Mouse (Mus musculus): ENCODE measurements at regions not wholly inside any gene's neighbourhood (a gene's known extent, or its start where the extent isn't known, plus 50 kb on each side); places are given as distances from the start of the nearest gene placed in this dataset.

DNA sequence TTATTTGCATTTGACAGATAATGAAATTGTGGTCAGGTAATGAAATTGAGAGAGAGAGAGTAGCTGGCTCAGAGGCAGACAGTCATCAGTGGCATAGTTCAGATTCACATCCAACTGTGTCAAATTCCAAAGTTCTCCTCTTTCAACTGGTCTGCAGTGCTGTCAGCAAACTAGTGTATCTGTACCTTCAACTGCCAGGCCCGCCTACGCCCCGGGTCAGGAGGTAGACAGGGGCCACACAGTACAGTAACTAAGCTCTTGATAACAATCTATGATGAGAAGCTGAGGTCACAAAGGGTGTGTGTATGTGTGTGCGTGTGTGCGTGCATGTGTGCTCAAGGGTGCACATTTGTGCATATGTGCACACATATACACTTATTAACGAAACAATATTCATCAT lies 236.1 kb upstream of the Klf4 start:
- no peaks in the 10 kb centered on the region for H3K4me1 ChIP-seq (ENCODE audit: control insufficient read depth in 2 of 2, insufficient read depth in 2 of 2, low read length in 2 of 2)
- no peak overlapping the region for H3K9ac ChIP-seq (ENCODE audit: low read length)
- no peaks in the 10 kb centered on the region for H3K36me3 ChIP-seq (ENCODE audit: control insufficient read depth, insufficient read depth, low read length)
- no peak overlapping the region for H3K4me3 ChIP-seq (ENCODE audit: control insufficient read depth in 1 of 2, insufficient read depth in 1 of 2, low read depth in 1 of 2, low read length in 2 of 2)
- H3K27me3 ChIP-seq (ENCODE audit: control insufficient read depth, insufficient read depth, low read length): no peaks in the 10 kb centered on the region
- WGBS: 84% methylated on average over 6 of the region's 6 CpGs
- no peak for ATAC-seq (ENCODE audit: insufficient number of reproducible peaks, insufficient read depth, low FRiP score, low read depth)
- no peak overlapping the region for H3K4me2 ChIP-seq (ENCODE audit: low read length)
- H3K27ac ChIP-seq (replicated peaks in 1 of 2; ENCODE audit: control insufficient read depth in 1 of 2, insufficient read depth in 1 of 2, low read depth in 2 of 2, low read length in 2 of 2): no peak overlapping the region
- no peaks in the 10 kb centered on the region for H3K9me3 ChIP-seq (ENCODE audit: control insufficient read depth, low read length)

DNA sequence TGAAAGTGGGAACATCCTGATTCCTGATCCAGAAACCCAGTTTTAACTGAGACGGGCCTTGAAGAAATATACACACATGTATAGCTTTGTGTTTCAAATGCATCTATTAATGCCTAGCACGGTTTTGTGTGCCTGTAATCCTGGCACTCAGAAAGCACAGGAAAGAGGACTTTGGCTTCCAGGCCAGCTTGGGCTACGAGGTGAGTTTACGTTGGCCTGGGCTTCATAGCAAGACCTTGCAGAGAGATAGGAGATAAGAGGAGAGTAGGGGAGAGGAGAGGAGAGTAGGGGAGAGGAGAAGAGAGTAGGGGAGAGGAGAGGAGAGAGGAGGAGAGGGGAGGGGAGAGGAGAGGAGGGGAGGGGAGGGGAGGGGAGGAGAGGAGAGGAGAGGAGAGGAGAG lies 234.9 kb upstream of the Klf4 start:
- 65% methylated on average over 4 of the region's 4 CpGs for WGBS
- Histone ChIP-seq H3K27me3 (ENCODE audit: control insufficient read depth, insufficient read depth, low read length) (no peaks in the 10 kb centered on the region), H3K4me2 (ENCODE audit: low read length) (no peak overlapping the region), H3K27ac (replicated peaks in 1 of 2; ENCODE audit: control insufficient read depth in 1 of 2, insufficient read depth in 1 of 2, low read depth in 2 of 2, low read length in 2 of 2) (no peak overlapping the region), H3K4me1 (ENCODE audit: control insufficient read depth in 2 of 2, insufficient read depth in 2 of 2, low read length in 2 of 2) (no peaks in the 10 kb centered on the region), H3K9ac (ENCODE audit: low read length) (no peak overlapping the region), H3K9me3 (ENCODE audit: control insufficient read depth, low read length) (no peaks in the 10 kb centered on the region), H3K4me3 (ENCODE audit: control insufficient read depth in 1 of 2, insufficient read depth in 1 of 2, low read depth in 1 of 2, low read length in 2 of 2) (no peak overlapping the region), H3K36me3 (ENCODE audit: control insufficient read depth, insufficient read depth, low read length) (no peaks in the 10 kb centered on the region)
- ATAC-seq (ENCODE audit: insufficient number of reproducible peaks, insufficient read depth, low FRiP score, low read depth): no peak

DNA sequence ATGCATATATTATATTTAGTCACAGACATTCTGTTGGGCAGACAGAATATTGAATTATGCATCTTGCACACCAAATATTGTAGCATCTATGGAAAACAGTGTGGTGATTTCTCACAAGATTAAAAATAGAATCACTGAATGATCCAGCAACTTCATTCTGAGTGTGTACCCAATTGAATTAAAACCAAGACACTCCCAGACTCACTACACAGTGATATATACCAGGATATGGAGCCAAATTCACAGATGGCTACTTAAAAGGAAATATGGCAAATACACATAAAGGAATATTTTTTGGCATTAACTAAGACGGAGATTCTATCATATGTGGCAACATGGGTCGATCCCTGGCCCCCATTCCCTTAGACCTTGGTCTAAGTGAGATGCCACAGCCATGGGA lies 233.5 kb upstream of the Klf4 start:
- Histone ChIP-seq H3K4me2 (ENCODE audit: low read length) (no peak overlapping the region), H3K36me3 (ENCODE audit: control insufficient read depth, insufficient read depth, low read length) (no peaks in the 10 kb centered on the region), H3K27me3 (ENCODE audit: control insufficient read depth, insufficient read depth, low read length) (no peaks in the 10 kb centered on the region), H3K9ac (ENCODE audit: low read length) (no peak overlapping the region), H3K4me1 (ENCODE audit: control insufficient read depth in 2 of 2, insufficient read depth in 2 of 2, low read length in 2 of 2) (no peaks in the 10 kb centered on the region), H3K4me3 (ENCODE audit: control insufficient read depth in 1 of 2, insufficient read depth in 1 of 2, low read depth in 1 of 2, low read length in 2 of 2) (no peak overlapping the region), H3K9me3 (ENCODE audit: control insufficient read depth, low read length) (no peaks in the 10 kb centered on the region), H3K27ac (replicated peaks in 1 of 2; ENCODE audit: control insufficient read depth in 1 of 2, insufficient read depth in 1 of 2, low read depth in 2 of 2, low read length in 2 of 2) (no peak overlapping the region)
- 86% methylated on average over 2 of the region's 2 CpGs for WGBS
- ATAC-seq (ENCODE audit: insufficient number of reproducible peaks, insufficient read depth, low FRiP score, low read depth): no peak

DNA sequence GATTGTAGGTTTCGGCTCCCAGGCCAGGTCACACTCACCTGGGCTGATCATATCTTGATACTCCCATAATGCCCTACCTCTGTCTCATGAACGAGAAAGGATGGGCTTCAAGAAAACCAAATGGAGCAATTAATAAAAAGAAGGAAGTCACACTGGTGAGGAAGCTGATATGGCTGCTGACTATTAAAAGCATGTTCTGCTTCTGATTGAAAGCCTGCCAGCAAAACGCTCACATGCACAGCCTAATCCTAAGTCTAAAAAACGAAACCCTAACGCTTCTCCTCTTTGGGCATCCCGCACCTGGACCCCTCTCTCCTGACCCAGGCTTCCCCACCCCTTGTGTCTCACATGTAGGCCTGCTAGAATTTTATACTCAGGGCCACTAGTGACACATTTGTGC lies 230.8 kb upstream of the Klf4 start:
- H3K4me2 ChIP-seq (ENCODE audit: low read length): no peak overlapping the region
- ATAC-seq (ENCODE audit: insufficient number of reproducible peaks, insufficient read depth, low FRiP score, low read depth): no peak

DNA sequence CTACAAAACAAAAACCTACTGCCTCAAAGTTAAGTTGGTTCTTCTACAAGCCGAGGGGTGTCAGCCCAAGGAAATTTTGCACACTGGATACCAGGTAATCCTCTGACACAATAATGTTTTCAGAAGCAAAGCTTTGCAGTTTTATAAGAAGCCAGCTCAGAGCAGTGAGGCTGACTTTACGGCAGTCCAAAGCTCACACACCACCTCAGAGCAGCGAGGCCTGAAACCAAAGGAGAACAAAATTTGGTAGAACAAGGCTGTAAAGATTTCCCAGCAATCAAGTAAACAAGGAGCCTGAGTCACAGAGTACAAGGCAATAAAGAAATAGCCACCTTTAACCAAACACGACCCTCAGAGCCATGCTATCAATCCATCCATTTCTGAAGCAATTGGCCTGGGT lies 230.1 kb upstream of the Klf4 start:
- Histone ChIP-seq H3K9me3 (ENCODE audit: control insufficient read depth, low read length) (no peaks in the 10 kb centered on the region), H3K4me2 (ENCODE audit: low read length) (no peak overlapping the region), H3K36me3 (ENCODE audit: control insufficient read depth, insufficient read depth, low read length) (no peaks in the 10 kb centered on the region), H3K27ac (replicated peaks in 1 of 2; ENCODE audit: control insufficient read depth in 1 of 2, insufficient read depth in 1 of 2, low read depth in 2 of 2, low read length in 2 of 2) (no peak overlapping the region), H3K4me3 (ENCODE audit: control insufficient read depth in 1 of 2, insufficient read depth in 1 of 2, low read depth in 1 of 2, low read length in 2 of 2) (no peak overlapping the region), H3K9ac (ENCODE audit: low read length) (no peak overlapping the region), H3K27me3 (ENCODE audit: control insufficient read depth, insufficient read depth, low read length) (no peaks in the 10 kb centered on the region), H3K4me1 (ENCODE audit: control insufficient read depth in 2 of 2, insufficient read depth in 2 of 2, low read length in 2 of 2) (no peaks in the 10 kb centered on the region)
- 80% methylated on average over 4 of the region's 4 CpGs for WGBS
- no peak for ATAC-seq (ENCODE audit: insufficient number of reproducible peaks, insufficient read depth, low FRiP score, low read depth)

More for the DNA sequence above, 230.8 kb upstream of the Klf4 start:
- H3K27me3 ChIP-seq (ENCODE audit: control insufficient read depth, insufficient read depth, low read length): no peaks in the 10 kb centered on the region
- H3K36me3 ChIP-seq (ENCODE audit: control insufficient read depth, insufficient read depth, low read length): no peaks in the 10 kb centered on the region
- no peak overlapping the region for H3K27ac ChIP-seq (replicated peaks in 1 of 2; ENCODE audit: control insufficient read depth in 1 of 2, insufficient read depth in 1 of 2, low read depth in 2 of 2, low read length in 2 of 2)
- no peak overlapping the region for H3K9ac ChIP-seq (ENCODE audit: low read length)
- no peaks in the 10 kb centered on the region for H3K9me3 ChIP-seq (ENCODE audit: control insufficient read depth, low read length)
- no peak overlapping the region for H3K4me3 ChIP-seq (ENCODE audit: control insufficient read depth in 1 of 2, insufficient read depth in 1 of 2, low read depth in 1 of 2, low read length in 2 of 2)
- WGBS: 75% methylated on average over 6 of the region's 6 CpGs
- no peaks in the 10 kb centered on the region for H3K4me1 ChIP-seq (ENCODE audit: control insufficient read depth in 2 of 2, insufficient read depth in 2 of 2, low read length in 2 of 2)

DNA sequence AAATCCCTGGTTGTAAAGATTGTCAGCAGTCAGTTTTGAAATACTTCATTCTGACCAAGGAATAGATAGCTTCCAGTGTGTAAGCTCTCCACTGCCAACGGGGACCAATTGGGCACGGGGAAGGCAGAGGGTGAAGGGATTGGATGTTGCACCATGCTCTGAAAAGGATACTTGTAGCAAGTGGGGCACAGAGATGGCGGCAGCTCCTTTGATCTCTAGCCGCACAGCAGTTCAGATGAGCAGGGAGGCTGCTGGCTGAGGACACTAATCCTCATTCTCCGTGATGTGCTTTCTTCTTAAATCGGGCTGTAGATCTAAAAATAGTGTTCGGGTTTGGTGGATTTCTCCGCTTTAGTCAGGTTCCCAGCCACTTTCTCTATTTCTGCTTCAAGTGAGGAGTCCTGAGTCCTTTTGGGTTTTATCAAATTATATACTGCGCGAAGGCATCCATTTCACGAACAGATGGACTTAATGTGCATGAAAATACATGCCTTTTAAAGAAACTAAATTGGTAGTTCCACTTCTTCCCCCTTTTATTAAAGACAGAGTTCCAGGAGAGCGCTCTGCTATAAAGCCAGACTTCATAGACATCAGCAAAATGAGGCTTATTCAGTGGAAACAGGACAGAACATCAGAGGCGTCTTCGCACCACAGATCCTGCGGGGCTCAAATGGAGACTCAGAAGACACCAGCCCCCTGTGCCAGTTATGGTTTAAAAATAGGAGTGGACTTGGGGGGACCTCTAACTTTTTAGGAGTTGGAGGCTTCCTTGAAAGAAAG lies 225.1 kb upstream of the Klf4 start:
- no peak for ATAC-seq (ENCODE audit: insufficient number of reproducible peaks, insufficient read depth, low FRiP score, low read depth)
- Histone ChIP-seq H3K4me1 (ENCODE audit: control insufficient read depth in 2 of 2, insufficient read depth in 2 of 2, low read length in 2 of 2) (no peaks in the 10 kb centered on the region; a peak in 1 of 4 replicates), H3K9me3 (ENCODE audit: control insufficient read depth, low read length) (no peaks in the 10 kb centered on the region), H3K36me3 (ENCODE audit: control insufficient read depth, insufficient read depth, low read length) (no peaks in the 10 kb centered on the region), H3K27ac (replicated peaks in 1 of 2; ENCODE audit: control insufficient read depth in 1 of 2, insufficient read depth in 1 of 2, low read depth in 2 of 2, low read length in 2 of 2) (no peak overlapping the region), H3K4me2 (ENCODE audit: low read length) (no peak overlapping the region), H3K27me3 (ENCODE audit: control insufficient read depth, insufficient read depth, low read length) (no peaks in the 10 kb centered on the region), H3K9ac (ENCODE audit: low read length) (no peak overlapping the region), H3K4me3 (ENCODE audit: control insufficient read depth in 1 of 2, insufficient read depth in 1 of 2, low read depth in 1 of 2, low read length in 2 of 2) (no peak overlapping the region)
- 65% methylated on average over 15 of the region's 15 CpGs for WGBS

DNA sequence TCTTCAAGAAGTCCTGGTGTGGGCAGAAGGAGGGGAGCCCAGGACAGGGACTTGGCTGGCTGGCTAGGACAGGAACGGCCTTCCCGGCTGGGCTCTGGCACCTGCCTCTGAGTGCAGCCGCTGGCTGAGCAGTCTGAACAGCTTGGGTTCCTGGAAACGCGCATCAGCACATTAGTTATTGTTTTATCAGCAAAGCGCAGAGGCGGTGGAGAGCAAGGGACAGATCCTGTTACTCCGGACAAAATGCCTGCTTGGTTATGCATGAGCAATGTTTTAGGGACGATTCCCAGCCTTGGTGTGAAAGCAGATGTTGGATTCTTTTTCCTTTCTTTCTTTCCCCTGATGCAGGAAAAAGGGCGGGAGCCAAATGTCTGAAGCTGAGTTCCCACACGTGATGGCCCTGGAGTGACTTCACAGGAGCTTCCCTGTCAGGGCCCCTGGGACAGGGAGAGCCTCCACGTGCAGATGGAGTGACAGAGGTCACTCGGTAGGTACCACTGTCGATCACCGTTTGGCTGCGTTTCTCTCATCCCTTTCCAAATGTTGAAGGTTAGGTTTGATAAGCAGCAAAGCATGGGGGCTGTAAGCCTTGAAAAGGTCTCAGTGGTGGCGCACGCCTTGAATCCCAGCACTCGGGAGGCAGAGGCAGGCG lies 217.8 kb upstream of the Klf4 start:
- H3K4me3 ChIP-seq (ENCODE audit: control insufficient read depth in 1 of 2, insufficient read depth in 1 of 2, low read depth in 1 of 2, low read length in 2 of 2): no peak overlapping the region
- WGBS: 68% methylated on average over 20 of the region's 20 CpGs
- H3K36me3 ChIP-seq (ENCODE audit: control insufficient read depth, insufficient read depth, low read length): no peaks in the 10 kb centered on the region
- H3K27ac ChIP-seq (replicated peaks in 1 of 2; ENCODE audit: control insufficient read depth in 1 of 2, insufficient read depth in 1 of 2, low read depth in 2 of 2, low read length in 2 of 2): no peak overlapping the region
- no peak overlapping the region for H3K9ac ChIP-seq (ENCODE audit: low read length)
- H3K4me2 ChIP-seq (ENCODE audit: low read length): no peak overlapping the region
- ATAC-seq (ENCODE audit: insufficient number of reproducible peaks, insufficient read depth, low FRiP score, low read depth): no peak
- H3K27me3 ChIP-seq (ENCODE audit: control insufficient read depth, insufficient read depth, low read length): no peaks in the 10 kb centered on the region
- no peaks in the 10 kb centered on the region for H3K9me3 ChIP-seq (ENCODE audit: control insufficient read depth, low read length)
- H3K4me1 ChIP-seq (ENCODE audit: control insufficient read depth in 2 of 2, insufficient read depth in 2 of 2, low read length in 2 of 2): no peaks in the 10 kb centered on the region
